Mouse (Mus musculus): ENCODE measurements at regions not wholly inside any gene's neighbourhood (a gene's known extent, or its start where the extent isn't known, plus 50 kb on each side); places are given as distances from the start of the nearest gene placed in this dataset.

GRCm38 (mm10) chr10:15179585-15179984 lies 461.6 kb upstream of the Gje1 start:
- TF ChIP-seq CTCF (IDR thresholded peaks at IDR 0.05; ENCODE audit: borderline replicate concordance, insufficient read depth, low read depth, low read length) (no peak), POLR2A (IDR thresholded peaks at IDR 0.05; ENCODE audit: borderline replicate concordance, insufficient read depth, low read length) (no peak)

Measured in cerebellum, adult 2 months (tissue).